Mouse (Mus musculus): ENCODE measurements around the gene Inha. TPM values are rescaled to one million over a fixed set of nuclear protein-coding genes. Genes with fewer than 3 reads are reported as not detected.

Gene Inha
- total RNA-seq, 1 experiment, result 0.80 TPM

DNA sequence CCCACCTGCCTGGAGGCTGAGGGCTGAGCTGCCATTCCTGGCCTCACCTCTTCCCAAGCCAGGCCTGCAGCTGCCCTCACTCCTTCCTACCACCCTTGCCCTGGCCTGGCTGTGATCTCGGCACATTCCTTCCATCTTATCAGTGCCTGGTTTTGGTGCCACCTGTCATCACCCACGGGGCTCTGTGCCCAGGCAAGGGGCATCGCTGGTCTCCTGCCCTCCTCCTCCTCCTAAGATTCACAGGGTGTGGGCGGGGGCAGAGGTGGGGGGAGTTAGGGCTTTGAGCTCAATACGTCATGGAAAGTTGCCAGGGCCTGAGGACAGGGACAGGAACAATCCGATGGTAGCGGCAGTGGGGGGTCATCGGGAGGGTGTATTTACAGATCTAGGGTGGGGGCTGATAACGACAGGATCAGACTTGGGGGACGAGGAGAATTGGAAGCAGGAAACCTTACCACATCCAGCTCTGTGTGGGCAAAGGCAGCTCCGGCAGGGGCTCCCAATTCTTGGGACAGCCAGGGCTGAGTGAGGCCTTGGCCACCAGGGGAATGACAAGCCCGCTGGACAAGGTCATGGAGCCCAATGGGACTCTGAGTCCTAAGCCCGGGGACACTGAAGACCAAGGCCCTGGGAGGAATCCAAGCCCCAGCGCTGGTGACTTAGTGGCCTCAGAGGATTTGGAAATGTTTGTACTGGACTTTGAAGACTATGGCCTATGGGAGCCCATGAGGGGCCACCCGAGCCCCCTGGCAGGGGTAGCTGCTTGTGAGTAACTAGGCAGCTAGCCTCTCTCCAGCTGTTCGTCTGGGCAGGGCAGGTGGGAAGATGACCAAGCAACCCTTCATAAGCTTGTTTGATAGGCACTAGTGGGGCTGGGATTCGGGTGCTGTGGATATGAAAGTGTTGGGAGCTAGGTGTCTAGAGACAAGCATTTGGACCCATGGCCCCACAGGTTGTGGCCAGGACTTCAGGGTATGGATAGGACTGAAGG is 42.7 kb downstream of the Inha start:
- in situ Hi-C loops (cut with MboI; ENCODE audit: low sequenced_read_pairs in 2 of 2, unreplicated experiment in 2 of 2), result no loop called here
- Histone ChIP-seq H3K4me3 (ENCODE audit: insufficient read depth in 1 of 2, low read depth in 1 of 2, low read length in 2 of 2, poor library complexity in 1 of 2, severe bottlenecking in 1 of 2) (no peak overlapping the region), H3K9me3 (ENCODE audit: control insufficient read depth, insufficient read depth, low read depth, low read length) (no peaks in the 10 kb centered on the region), H3K9ac (ENCODE audit: insufficient read depth, low read depth, low read length, poor library complexity, severe bottlenecking) (no peak overlapping the region), H3K4me1 (ENCODE audit: control insufficient read depth in 2 of 2, insufficient read depth in 2 of 2, low read length in 2 of 2, poor library complexity in 1 of 2) (peaks cover 0 to 16% of the 10 kb centered on the region in 2 experiments; a peak in 2 of 4 replicates), H3K36me3 (ENCODE audit: control insufficient read depth, insufficient read depth, low read length, poor library complexity, severe bottlenecking) (no peaks in the 10 kb centered on the region), H3K27ac (ENCODE audit: insufficient read depth, low read depth, low read length, poor library complexity, severe bottlenecking) (no peak overlapping the region)
- DNase-seq (ENCODE audit: low read depth, low spot score), result no peak
- TF ChIP-seq HCFC1 (IDR thresholded peaks at IDR 0.05; ENCODE audit: borderline replicate concordance, insufficient read depth, low read length), result no peak
- no peak for TF ChIP-seq MAFK (IDR thresholded peaks at IDR 0.05; ENCODE audit: insufficient read depth, low read depth, low read length)
- TF ChIP-seq ZC3H11A (IDR thresholded peaks at IDR 0.05; ENCODE audit: borderline replicate concordance, low read depth, low read length), result no peak
- no peak for TF ChIP-seq ZNF384 (IDR thresholded peaks at IDR 0.05; ENCODE audit: low read depth, low read length)
- TF ChIP-seq CHD2 (IDR thresholded peaks at IDR 0.05; ENCODE audit: low read depth, low read length), result no peak

DNA sequence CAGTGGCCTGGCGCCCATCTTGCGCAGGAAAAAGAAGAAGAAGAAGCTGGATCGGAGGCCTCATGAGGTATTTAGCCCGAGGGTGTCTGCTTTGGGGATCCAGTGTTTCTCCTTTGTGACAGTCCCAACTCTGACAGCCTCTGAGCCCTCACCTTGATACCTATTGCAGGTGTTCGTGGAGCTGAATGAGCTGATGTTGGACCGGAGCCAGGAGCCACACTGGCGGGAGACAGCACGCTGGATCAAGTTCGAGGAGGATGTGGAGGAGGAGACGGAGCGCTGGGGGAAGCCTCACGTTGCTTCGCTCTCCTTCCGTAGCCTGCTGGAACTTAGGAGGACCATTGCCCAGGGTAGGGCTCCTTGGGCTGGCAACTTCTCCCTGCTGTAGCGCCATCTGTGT is 43.7 kb downstream of the Inha start:
- Histone ChIP-seq H3K4me3 (ENCODE audit: insufficient read depth in 1 of 2, low read depth in 1 of 2, low read length in 2 of 2, poor library complexity in 1 of 2, severe bottlenecking in 1 of 2) (no peak overlapping the region), H3K9ac (ENCODE audit: insufficient read depth, low read depth, low read length, poor library complexity, severe bottlenecking) (no peak overlapping the region), H3K36me3 (ENCODE audit: control insufficient read depth, insufficient read depth, low read length, poor library complexity, severe bottlenecking) (no peaks in the 10 kb centered on the region), H3K9me3 (ENCODE audit: control insufficient read depth, insufficient read depth, low read depth, low read length) (no peaks in the 10 kb centered on the region), H3K27ac (ENCODE audit: insufficient read depth, low read depth, low read length, poor library complexity, severe bottlenecking) (no peak overlapping the region), H3K4me1 (ENCODE audit: control insufficient read depth in 2 of 2, insufficient read depth in 2 of 2, low read length in 2 of 2, poor library complexity in 1 of 2) (peaks cover 0 to 14% of the 10 kb centered on the region in 2 experiments; a peak in 2 of 4 replicates)
- no peak for TF ChIP-seq ZC3H11A (IDR thresholded peaks at IDR 0.05; ENCODE audit: borderline replicate concordance, low read depth, low read length)
- TF ChIP-seq ZNF384 (IDR thresholded peaks at IDR 0.05; ENCODE audit: low read depth, low read length), result no peak
- no peak for TF ChIP-seq HCFC1 (IDR thresholded peaks at IDR 0.05; ENCODE audit: borderline replicate concordance, insufficient read depth, low read length)
- no peak for TF ChIP-seq CHD2 (IDR thresholded peaks at IDR 0.05; ENCODE audit: low read depth, low read length)
- no peak for TF ChIP-seq MAFK (IDR thresholded peaks at IDR 0.05; ENCODE audit: insufficient read depth, low read depth, low read length)
- DNase-seq (ENCODE audit: low read depth, low spot score), result no peak
- in situ Hi-C loops (cut with MboI; ENCODE audit: low sequenced_read_pairs in 2 of 2, unreplicated experiment in 2 of 2), result no loop called here

DNA sequence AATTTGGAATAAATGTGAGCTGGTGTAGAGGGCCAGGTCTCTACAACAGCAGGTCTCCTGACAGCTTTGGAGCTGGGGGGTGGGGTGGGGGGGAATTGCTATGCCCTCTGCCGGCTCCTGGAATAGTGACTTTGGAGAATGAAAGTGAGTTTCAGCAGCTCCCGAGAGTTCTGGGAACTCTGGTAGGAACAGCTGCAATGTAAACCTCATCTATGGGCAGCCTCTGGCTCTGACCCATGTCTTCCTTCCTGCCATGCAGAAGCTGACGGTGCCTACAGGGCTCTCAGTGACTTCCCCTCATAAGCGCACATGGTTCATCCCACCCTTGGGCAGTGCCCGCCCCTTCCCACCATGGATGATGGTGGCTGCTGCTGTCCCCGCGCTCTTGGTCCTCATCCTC is 48.8 kb downstream of the Inha start:
- H3K9me3 ChIP-seq (ENCODE audit: control insufficient read depth, insufficient read depth, low read depth, low read length), result no peaks in the 10 kb centered on the region
- in situ Hi-C loops (cut with MboI; ENCODE audit: low sequenced_read_pairs in 2 of 2, unreplicated experiment in 2 of 2), result no loop called here
- TF ChIP-seq CHD2 (IDR thresholded peaks at IDR 0.05; ENCODE audit: low read depth, low read length) (no peak), ZNF384 (IDR thresholded peaks at IDR 0.05; ENCODE audit: low read depth, low read length) (no peak), MAFK (IDR thresholded peaks at IDR 0.05; ENCODE audit: insufficient read depth, low read depth, low read length) (no peak), ZC3H11A (IDR thresholded peaks at IDR 0.05; ENCODE audit: borderline replicate concordance, low read depth, low read length) (no peak), HCFC1 (IDR thresholded peaks at IDR 0.05; ENCODE audit: borderline replicate concordance, insufficient read depth, low read length) (no peak)
- H3K4me3 ChIP-seq (ENCODE audit: insufficient read depth in 1 of 2, low read depth in 1 of 2, low read length in 2 of 2, poor library complexity in 1 of 2, severe bottlenecking in 1 of 2), result no peak overlapping the region
- no peak overlapping the region for H3K27ac ChIP-seq (ENCODE audit: insufficient read depth, low read depth, low read length, poor library complexity, severe bottlenecking)
- H3K9ac ChIP-seq (ENCODE audit: insufficient read depth, low read depth, low read length, poor library complexity, severe bottlenecking), result no peak overlapping the region
- H3K36me3 ChIP-seq (ENCODE audit: control insufficient read depth, insufficient read depth, low read length, poor library complexity, severe bottlenecking), result no peaks in the 10 kb centered on the region
- DNase-seq (ENCODE audit: low read depth, low spot score), result no peak
- peaks cover 1 to 18% of the 10 kb centered on the region in 2 experiments; a peak in 1 of 4 replicates for H3K4me1 ChIP-seq (ENCODE audit: control insufficient read depth in 2 of 2, insufficient read depth in 2 of 2, low read length in 2 of 2, poor library complexity in 1 of 2)

DNA sequence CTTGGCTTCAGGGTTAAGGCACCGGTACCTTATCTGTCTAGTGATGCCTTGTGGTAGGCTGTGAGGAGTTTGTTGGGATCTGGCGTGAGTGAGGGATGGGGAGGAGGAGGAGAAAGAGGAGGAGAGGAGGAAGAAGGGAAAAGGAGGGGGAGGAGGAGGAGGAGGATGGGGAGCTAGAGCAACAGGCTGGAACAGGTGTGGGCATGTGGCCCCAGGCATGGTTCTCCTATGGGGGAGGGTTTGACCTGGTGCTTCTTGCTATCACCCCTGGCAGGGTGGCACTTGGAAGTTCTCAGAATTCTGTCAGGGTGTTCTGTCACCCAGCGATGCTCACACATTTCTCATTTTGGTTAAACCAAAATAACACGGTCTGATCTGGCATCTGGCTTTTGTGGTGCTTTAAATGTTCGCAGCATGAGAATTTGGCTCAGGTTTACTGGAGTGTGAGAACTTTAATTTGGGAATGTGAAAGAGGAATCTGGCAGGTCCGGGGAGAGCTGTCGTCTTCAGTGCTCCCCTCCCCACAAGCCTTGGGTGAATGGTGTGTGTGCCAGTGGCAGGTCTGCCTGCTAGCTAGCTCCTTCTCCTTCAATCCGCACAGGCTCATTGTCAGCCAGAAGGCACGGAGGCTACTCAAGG is 49.4 kb downstream of the Inha start:
- Histone ChIP-seq H3K9me3 (ENCODE audit: control insufficient read depth, insufficient read depth, low read depth, low read length) (no peaks in the 10 kb centered on the region), H3K4me1 (ENCODE audit: control insufficient read depth in 2 of 2, insufficient read depth in 2 of 2, low read length in 2 of 2, poor library complexity in 1 of 2) (peaks cover 1 to 18% of the 10 kb centered on the region in 2 experiments; a peak in 1 of 4 replicates), H3K36me3 (ENCODE audit: control insufficient read depth, insufficient read depth, low read length, poor library complexity, severe bottlenecking) (no peaks in the 10 kb centered on the region), H3K4me3 (ENCODE audit: insufficient read depth in 1 of 2, low read depth in 1 of 2, low read length in 2 of 2, poor library complexity in 1 of 2, severe bottlenecking in 1 of 2) (peak overlapping the region; percentile 18 to 33; a peak in 2 of 4 replicates), H3K9ac (ENCODE audit: insufficient read depth, low read depth, low read length, poor library complexity, severe bottlenecking) (peak overlapping the region; percentile 1; the same call in 1 of the 2 replicates), H3K27ac (ENCODE audit: insufficient read depth, low read depth, low read length, poor library complexity, severe bottlenecking) (no peak overlapping the region)
- in situ Hi-C loops (cut with MboI; ENCODE audit: low sequenced_read_pairs in 2 of 2, unreplicated experiment in 2 of 2), result no loop called here
- DNase-seq (ENCODE audit: low read depth, low spot score), result no peak
- no peak for TF ChIP-seq HCFC1 (IDR thresholded peaks at IDR 0.05; ENCODE audit: borderline replicate concordance, insufficient read depth, low read length)
- TF ChIP-seq ZNF384 (IDR thresholded peaks at IDR 0.05; ENCODE audit: low read depth, low read length), result no peak
- no peak for TF ChIP-seq CHD2 (IDR thresholded peaks at IDR 0.05; ENCODE audit: low read depth, low read length)
- TF ChIP-seq MAFK (IDR thresholded peaks at IDR 0.05; ENCODE audit: insufficient read depth, low read depth, low read length), result no peak
- TF ChIP-seq ZC3H11A (IDR thresholded peaks at IDR 0.05; ENCODE audit: borderline replicate concordance, low read depth, low read length), result no peak

Data from ES-E14 (cell line).